Mouse (Mus musculus) liver, adult 2 months (tissue): Measurements from ENCODE around the gene Nlrp3. TPM values are rescaled to one million over a fixed set of nuclear protein-coding genes. Genes with fewer than 3 reads are reported as not detected.

ENCODE experiments used
- DNase-seq: peaks from one replicate; pipeline ENCODE4 v3.0.0-alpha.2; 2011; ENCODE audit warnings: low read depth, low spot score; ENCODE audit errors: extremely low read depth
- H3K27ac ChIP-seq: fragments of 200-500 bp; replicated peaks from 2 replicates; pipeline ENCODE4 v1.5.1; 2012; ENCODE audit warnings: low read depth, mild to moderate bottlenecking, control low read depth, inconsistent platforms, low read length; ENCODE audit not compliant: insufficient read depth
- H3K27me3 ChIP-seq: fragments of 200-500 bp; 2 replicates; pipeline ENCODE4 v1.6.1; 2012; ENCODE audit warnings: mild to moderate bottlenecking, moderate library complexity, low read length, inconsistent platforms; ENCODE audit not compliant: control insufficient read depth, insufficient read depth
- H3K36me3 ChIP-seq: fragments of 200-500 bp; 2 replicates; pipeline ENCODE4 v1.6.1; 2012; ENCODE audit warnings: low read length, inconsistent platforms; ENCODE audit not compliant: control insufficient read depth, insufficient read depth
- H3K4me1 ChIP-seq: fragments of 200-500 bp; 2 replicates; pipeline ENCODE4 v1.6.1; 2011; ENCODE audit warnings: low read length; ENCODE audit not compliant: control insufficient read depth, insufficient read depth
- H3K4me3 ChIP-seq: fragments of 200-500 bp; 2 replicates; pipeline ENCODE4 v1.5.1; 2011; ENCODE audit warnings: low read depth, mild to moderate bottlenecking, control low read depth, low read length, moderate library complexity; ENCODE audit not compliant: insufficient read depth
- H3K79me2 ChIP-seq: fragments of 200-500 bp; 2 replicates; pipeline ENCODE4 v1.6.1; 2012; ENCODE audit warnings: inconsistent platforms, mild to moderate bottlenecking, low read length, moderate library complexity; ENCODE audit not compliant: control insufficient read depth, insufficient read depth
- H3K9ac ChIP-seq: fragments of 200-500 bp; 2 replicates; pipeline ENCODE4 v1.6.1; 2012; ENCODE audit warnings: low read depth, mild to moderate bottlenecking, control low read depth, inconsistent platforms, low read length
- CTCF ChIP-seq: fragments of 200-500 bp; IDR thresholded peaks from 2 replicates; pipeline ENCODE4 v1.5.1; 2011; ENCODE audit warnings: low read depth, low read length, control low read depth
- POLR2A ChIP-seq: fragments of 200-500 bp; IDR thresholded peaks from 2 replicates; pipeline ENCODE4 v1.6.1; 2011; ENCODE audit warnings: low read length, control low read depth; ENCODE audit not compliant: insufficient read depth; ENCODE audit errors: extremely low read depth
- WGBS: fragments of 180-500 bp; shearing (Covaris S2); methylation state at CpG from one replicate; pipeline ENCODE4 v1.1.7; 2018; 5-methylcytosine and 5-hydroxymethylcytosine counted together
- polyA plus RNA-seq: library from polyadenylated mRNA; depleted of rRNA; stranded (reverse); fragments of >200 nt; gene quantifications from 2 replicates; pipeline ENCODE4 v1.2.3, GENCODE M21; 2012; rRNA removed
- total RNA-seq: library from RNA; depleted of rRNA; stranded (reverse); fragments of >200 nt; gene quantifications from 2 replicates; pipeline ENCODE4 v1.2.3, GENCODE M21; 2014; rRNA removed

Gene Nlrp3
- total and polyA plus RNA-seq, 2 experiments: 0.44 to 0.55 TPM

DNA sequence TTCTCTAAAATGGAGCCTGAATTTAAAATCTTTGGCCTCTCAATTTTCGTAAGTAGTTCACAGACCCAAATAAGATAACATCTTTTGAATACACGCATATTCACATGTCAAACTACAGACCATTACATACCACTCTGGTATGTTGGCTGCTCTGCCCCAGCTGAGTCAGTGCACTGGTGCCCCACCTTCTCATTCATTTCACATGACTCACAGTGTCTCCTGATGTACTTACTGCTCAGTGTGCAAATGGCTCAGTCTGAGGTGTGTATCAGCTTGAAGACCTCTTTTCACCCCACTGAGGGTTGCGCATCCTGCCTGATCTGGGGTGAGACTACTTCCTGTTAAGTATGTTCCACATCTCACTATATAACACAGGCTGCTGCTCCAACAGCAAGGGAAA, 59.5 kb downstream of the Nlrp3 start:
- Histone ChIP-seq H3K4me1 (no peaks in the 10 kb centered on the region), H3K79me2 (no peaks in the 10 kb centered on the region), H3K27me3 (no peaks in the 10 kb centered on the region; the same call in 1 of the 2 replicates), H3K36me3 (no peaks in the 10 kb centered on the region), H3K9ac (no peak overlapping the region), H3K4me3 (no peak overlapping the region), H3K27ac (no peak overlapping the region)
- 87% methylated on average over 3 of the region's 3 CpGs for WGBS
- TF ChIP-seq POLR2A (no peak), CTCF (no peak)
- no peak for DNase-seq

GRCm38 (mm10) chr11:59602287-59602686, 60.9 kb downstream of the Nlrp3 start:
- no peak overlapping the region for H3K27ac ChIP-seq
- no peaks in the 10 kb centered on the region for H3K4me1 ChIP-seq
- H3K4me3 ChIP-seq: no peak overlapping the region
- H3K27me3 ChIP-seq: no peaks in the 10 kb centered on the region; the same call in 1 of the 2 replicates
- DNase-seq: no peak
- no peak overlapping the region for H3K9ac ChIP-seq
- no peaks in the 10 kb centered on the region for H3K79me2 ChIP-seq
- H3K36me3 ChIP-seq: no peaks in the 10 kb centered on the region
- 43% methylated on average over 1 of the region's 1 CpGs for WGBS
- no peak for TF ChIP-seq POLR2A
- no peak for TF ChIP-seq CTCF

DNA sequence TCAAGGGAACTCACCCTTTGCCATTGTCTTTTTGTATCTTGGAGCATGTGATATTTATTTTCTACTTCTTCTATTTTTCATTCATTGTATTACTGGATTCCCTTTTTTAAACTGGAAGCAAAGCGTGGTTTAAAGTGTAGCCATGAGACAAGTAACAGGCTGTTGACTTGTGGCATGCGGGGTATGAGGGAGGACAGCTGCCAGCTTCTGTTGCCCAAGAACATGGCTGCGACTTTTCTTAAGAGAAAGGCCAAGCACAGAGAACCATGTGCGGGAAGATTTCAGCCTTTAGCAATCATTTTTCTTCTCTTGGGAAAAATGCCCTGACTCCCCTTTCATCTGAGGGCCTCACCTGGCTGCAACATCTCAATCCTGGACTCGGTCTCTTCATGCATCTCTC, 70.3 kb downstream of the Nlrp3 start:
- H3K36me3 ChIP-seq: no peaks in the 10 kb centered on the region
- H3K9ac ChIP-seq: no peak overlapping the region
- DNase-seq: no peak
- H3K27me3 ChIP-seq: no peaks in the 10 kb centered on the region
- no peaks in the 10 kb centered on the region for H3K4me1 ChIP-seq
- no peak overlapping the region for H3K27ac ChIP-seq
- no peaks in the 10 kb centered on the region for H3K79me2 ChIP-seq
- TF ChIP-seq CTCF: no peak
- TF ChIP-seq POLR2A: no peak
- 85% methylated on average over 5 of the region's 5 CpGs for WGBS
- no peak overlapping the region for H3K4me3 ChIP-seq

GRCm38 (mm10) chr11:59614120-59614519, 72.8 kb downstream of the Nlrp3 start:
- peak; percentile 21; the same call in 1 of the 2 replicates for TF ChIP-seq CTCF
- TF ChIP-seq POLR2A: no peak
- Histone ChIP-seq H3K27me3 (no peaks in the 10 kb centered on the region), H3K4me3 (no peak overlapping the region), H3K27ac (no peak overlapping the region), H3K36me3 (no peaks in the 10 kb centered on the region), H3K79me2 (no peaks in the 10 kb centered on the region), H3K4me1 (no peaks in the 10 kb centered on the region), H3K9ac (no peak overlapping the region)
- WGBS: 13% methylated on average over 4 of the region's 4 CpGs
- DNase-seq: peak; percentile 18

Other genes starting within 250 kb of the Nlrp3 start
- 0.13 and 0.37 TPM in 2 replicates for gene Wnt9a, start 234.6 kb upstream of the Nlrp3 start, total RNA-seq
- 0.46 TPM in 2 replicates for gene Wnt9a, start 234.6 kb upstream of the Nlrp3 start, polyA plus RNA-seq
- not detected in 2 replicates for gene Prss38, start 165.9 kb upstream of the Nlrp3 start, total RNA-seq
- gene Prss38, start 165.9 kb upstream of the Nlrp3 start, polyA plus RNA-seq: not detected in 2 replicates
- 5.0 and 5.4 TPM in 2 replicates for gene Jmjd4, start 91.5 kb upstream of the Nlrp3 start, total RNA-seq
- 3.8 and 4.7 TPM in 2 replicates for gene Jmjd4, start 91.5 kb upstream of the Nlrp3 start, polyA plus RNA-seq
- gene Snap47, start 90.4 kb upstream of the Nlrp3 start, total RNA-seq: 60.0 and 60.4 TPM in 2 replicates
- 70.9 and 76.3 TPM in 2 replicates for gene Snap47, start 90.4 kb upstream of the Nlrp3 start, polyA plus RNA-seq
- 3.2 and 4.1 TPM in 2 replicates for gene Zfp867, start 69.1 kb upstream of the Nlrp3 start, total RNA-seq
- 0.34 and 0.39 TPM in 2 replicates for gene Zfp867, start 69.1 kb upstream of the Nlrp3 start, polyA plus RNA-seq
- 5.1 and 7.1 TPM in 2 replicates for gene Zkscan17, start 14.8 kb upstream of the Nlrp3 start, total RNA-seq
- gene Zkscan17, start 14.8 kb upstream of the Nlrp3 start, polyA plus RNA-seq: 8.0 and 9.4 TPM in 2 replicates
- not detected in 2 replicates for gene Olfr222, start 34.7 kb downstream of the Nlrp3 start, total RNA-seq
- not detected in 2 replicates for gene Olfr222, start 34.7 kb downstream of the Nlrp3 start, polyA plus RNA-seq
- not detected in 2 replicates for gene Olfr223, start 51.7 kb downstream of the Nlrp3 start, total RNA-seq
- not detected in 2 replicates for gene Olfr223, start 51.7 kb downstream of the Nlrp3 start, polyA plus RNA-seq
- 29.0 and 32.6 TPM in 2 replicates for gene Mprip, start 119.7 kb downstream of the Nlrp3 start, total RNA-seq
- 36.7 and 58.4 TPM in 2 replicates for gene Mprip, start 119.7 kb downstream of the Nlrp3 start, polyA plus RNA-seq
- 1.6 and 1.9 TPM in 2 replicates for gene Pld6, start 246.1 kb downstream of the Nlrp3 start, total RNA-seq
- gene Pld6, start 246.1 kb downstream of the Nlrp3 start, polyA plus RNA-seq: 3.9 and 4.3 TPM in 2 replicates